Mouse (Mus musculus) c-Kit-positive CD71-positive TER-119-negative erythroid progenitor cells, embryonic 14.5 days (primary cell): ENCODE results near the gene Wfdc5.
"Not testable (repeated sequence)": the region's sequence is repeated elsewhere in the genome, so short reads cannot be mapped to it uniquely, and the experiment has no call there.

Experiments
- DNase-seq: peaks from one replicate; pipeline ENCODE4 v3.0.0-alpha.2; 2013; ENCODE audit warnings: low read depth

The Wfdc5 gene

GRCm38 (mm10) chr2:164182692-164183255, at the start of gene Wfdc5:
Gene Wfdc5, minus strand, starts transcription at chr2:164182742.
- no peak for DNase-seq

- DNase-seq = no peak
Measured at GRCm38 (mm10) chr2:164228361-164229070, 46.0 kb upstream of the Wfdc5 start.

- no peak for DNase-seq
Measured at GRCm38 (mm10) chr2:164221522-164221921, 39.0 kb upstream of the Wfdc5 start, which contains the start of gene Wfdc15b. Gene Wfdc15b, minus strand, starts transcription at chr2:164221660.

- DNase-seq = no peak
Measured at GRCm38 (mm10) chr2:164219295-164219694, 36.8 kb upstream of the Wfdc5 start.

GRCm38 (mm10) chr2:164212711-164213110, 30.2 kb upstream of the Wfdc5 start:
- DNase-seq = no peak

GRCm38 (mm10) chr2:164210892-164211291, 28.4 kb upstream of the Wfdc5 start:
- no peak for DNase-seq

GRCm38 (mm10) chr2:164206676-164207075, 24.1 kb upstream of the Wfdc5 start:
- no peak for DNase-seq

- DNase-seq = not testable (repeated sequence)
Measured at GRCm38 (mm10) chr2:164206011-164206410, 23.5 kb upstream of the Wfdc5 start.

GRCm38 (mm10) chr2:164199626-164200327, 17.2 kb upstream of the Wfdc5 start, which contains the start of gene Wfdc15a:
Gene Wfdc15a, minus strand, starts transcription at chr2:164200130.
- DNase-seq = no peak

- no peak for DNase-seq
Measured at GRCm38 (mm10) chr2:164196700-164196990, 14.1 kb upstream of the Wfdc5 start.

GRCm38 (mm10) chr2:164195971-164196699, 13.6 kb upstream of the Wfdc5 start:
- no peak for DNase-seq

GRCm38 (mm10) chr2:164194959-164195630, 12.6 kb upstream of the Wfdc5 start:
- no peak for DNase-seq

GRCm38 (mm10) chr2:164192279-164192678, 9.7 kb upstream of the Wfdc5 start:
- DNase-seq = no peak

GRCm38 (mm10) chr2:164190576-164190975, 8.0 kb upstream of the Wfdc5 start, which contains the start of gene Wfdc12:
Gene Wfdc12, minus strand, starts transcription at chr2:164190608.
- DNase-seq = no peak

- DNase-seq = no peak
Measured at GRCm38 (mm10) chr2:164188722-164189121, 6.2 kb upstream of the Wfdc5 start.

- no peak for DNase-seq
Measured at GRCm38 (mm10) chr2:164184145-164184719, 1.7 kb upstream of the Wfdc5 start.

GRCm38 (mm10) chr2:164183340-164183739, 798 bp upstream of the Wfdc5 start:
- DNase-seq = no peak

GRCm38 (mm10) chr2:164180770-164181169, 1.8 kb downstream of the Wfdc5 start:
- no peak for DNase-seq

GRCm38 (mm10) chr2:164180124-164180523, 2.4 kb downstream of the Wfdc5 start:
- peak; percentile 8 for DNase-seq

GRCm38 (mm10) chr2:164177831-164178230, 4.7 kb downstream of the Wfdc5 start:
- no peak for DNase-seq

- no peak for DNase-seq
Measured at GRCm38 (mm10) chr2:164175850-164176249, 6.7 kb downstream of the Wfdc5 start.
